Mouse (Mus musculus) CD4-positive, CD25-positive, alpha-beta regulatory T cell, adult 9 weeks (primary cell): ENCODE measurements around the gene Ankrd9. TPM values are rescaled to one million over a fixed set of nuclear protein-coding genes. Genes with fewer than 3 reads are reported as not detected.

Experiments
- polyA plus RNA-seq: library from polyadenylated mRNA; unstranded; fragments of 100-300 nt; shearing (Covaris generic); gene quantifications from one replicate; pipeline ENCODE4 v1.2.1, GENCODE M21; 2017

Ankrd9 gene
- polyA plus RNA-seq = 0.76 TPM

DNA sequence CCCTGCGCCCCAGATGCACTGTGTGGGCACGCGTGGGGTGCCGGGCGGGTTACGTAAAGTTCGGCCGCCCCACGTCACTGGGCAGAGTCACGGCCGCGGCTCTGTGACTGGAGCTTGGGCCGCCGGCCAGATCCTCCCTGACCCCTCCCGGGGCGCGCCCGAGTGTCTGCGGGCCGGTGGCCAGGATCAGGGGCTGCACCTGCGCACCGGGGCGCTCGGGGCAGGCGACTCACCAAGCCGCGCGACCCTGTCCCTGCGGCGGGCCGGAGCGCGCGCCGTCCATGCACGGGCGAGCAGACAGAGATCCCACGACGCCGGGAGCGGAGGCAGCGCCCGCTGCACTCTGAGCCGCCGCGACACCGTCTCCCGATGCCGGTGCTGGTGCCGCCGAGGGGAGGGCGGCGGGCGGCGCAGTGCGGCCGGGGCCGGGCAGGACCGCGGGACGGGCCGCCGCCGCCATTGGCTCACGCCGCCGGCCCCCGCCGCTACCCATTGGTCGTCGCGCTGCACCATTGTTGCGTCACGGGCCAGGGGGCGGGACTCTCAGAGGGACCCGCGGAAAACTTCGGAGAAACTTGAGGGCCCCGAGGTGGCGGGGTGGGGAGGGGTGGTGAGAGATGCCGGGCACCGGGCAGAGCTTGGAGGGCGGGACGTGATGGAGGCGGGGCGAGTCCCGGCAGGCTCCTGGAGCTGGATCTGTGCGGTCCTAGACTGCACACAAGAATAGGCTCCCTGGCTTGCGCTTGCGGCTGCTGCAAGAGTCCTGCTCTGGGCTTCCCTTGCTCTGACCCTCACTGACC, at the start of gene Ankrd9:
TSS of gene Ankrd9 (minus strand) at position 434 of the 800 bp plus-strand sequence.

Other genes starting within 250 kb of the Ankrd9 start
- 55.4 TPM for gene Wdr20, start 241.1 kb downstream of the Ankrd9 start, polyA plus RNA-seq
- 0.26 TPM for gene Mok, start 138.1 kb downstream of the Ankrd9 start, polyA plus RNA-seq
- gene Zfp839, start 128.8 kb downstream of the Ankrd9 start, polyA plus RNA-seq = 1.4 TPM
- gene Cinp, start 89.9 kb downstream of the Ankrd9 start, polyA plus RNA-seq = 45.8 TPM
- gene Tecpr2, start 89.8 kb downstream of the Ankrd9 start, polyA plus RNA-seq = 3.2 TPM
- 7.9 TPM for gene Rcor1, start 60.3 kb upstream of the Ankrd9 start, polyA plus RNA-seq
- gene Traf3, start 187.3 kb upstream of the Ankrd9 start, polyA plus RNA-seq = 19.5 TPM
- gene 4930595D18Rik, start 205.5 kb upstream of the Ankrd9 start, polyA plus RNA-seq = 1.6 TPM